Mouse (Mus musculus) heart, postnatal 0 days (tissue): ENCODE measurements around the gene Hmgcl. TPM values are rescaled to one million over a fixed set of nuclear protein-coding genes. Genes with fewer than 3 reads are reported as not detected.

Experiments used
- ATAC-seq: fragments of 200-750 bp; cut with Nextera tagmentation; 2 replicates; pipeline ENCODE4 v1.8.0; 2017; ENCODE audit warnings: low read depth, moderate number of reproducible peaks, moderate library complexity; ENCODE audit not compliant: insufficient read depth
- DNase-seq: peaks from one replicate; pipeline ENCODE4 v3.0.0-alpha.2; 2016; ENCODE audit warnings: low spot score
- H3K27ac ChIP-seq: fragments of 300-500 bp; sonication (generic); 2 replicates; pipeline ENCODE4 v1.5.1; 2014; ENCODE audit warnings: low read depth, mild to moderate bottlenecking
- H3K27me3 ChIP-seq: fragments of 300-500 bp; sonication (generic); 2 replicates; pipeline ENCODE4 v1.6.1; 2014; ENCODE audit warnings: low read length, mixed read lengths; ENCODE audit not compliant: control insufficient read depth, insufficient read depth
- H3K36me3 ChIP-seq: fragments of 300-500 bp; sonication (generic); replicated peaks from 2 replicates; pipeline ENCODE4 v1.6.1; 2014; ENCODE audit warnings: low read length, mixed read lengths; ENCODE audit not compliant: control insufficient read depth, insufficient read depth
- H3K4me1 ChIP-seq: fragments of 300-500 bp; sonication (generic); 2 replicates; pipeline ENCODE4 v1.6.1; 2014; ENCODE audit warnings: antibody characterized with exemption; ENCODE audit not compliant: control insufficient read depth, insufficient read depth
- H3K4me2 ChIP-seq: fragments of 300-500 bp; sonication (generic); 2 replicates; pipeline ENCODE4 v1.6.1; 2014; ENCODE audit warnings: low read depth, mild to moderate bottlenecking, low read length, moderate library complexity
- H3K4me3 ChIP-seq: fragments of 300-500 bp; sonication (generic); 2 replicates; pipeline ENCODE4 v1.5.1; 2014; ENCODE audit warnings: low read depth, low read length
- H3K9ac ChIP-seq: fragments of 300-500 bp; sonication (generic); replicated peaks from 2 replicates; pipeline ENCODE4 v1.6.1; 2014; ENCODE audit warnings: low read depth, low read length, mixed read lengths
- H3K9me3 ChIP-seq: fragments of 300-500 bp; sonication (generic); replicated peaks from 2 replicates; pipeline ENCODE4 v1.6.1; 2016; ENCODE audit warnings: low read length; ENCODE audit not compliant: control insufficient read depth
- CTCF ChIP-seq: IDR thresholded peaks from 2 replicates; pipeline ENCODE4 v1.5.1; 2016; ENCODE audit warnings: antibody characterized with exemption, control low read depth, low read depth
- EP300 ChIP-seq: IDR thresholded peaks from 2 replicates; pipeline ENCODE4 v1.6.1; 2016; ENCODE audit warnings: antibody characterized with exemption, low read depth
- WGBS: fragments of 180-500 bp; shearing (Covaris S2); extraction: QIAGEN DNeasy Blood & Tissue Kit; methylation state at CpG from one replicate; pipeline ENCODE4 v1.1.7; 2014; 5-methylcytosine and 5-hydroxymethylcytosine counted together
- polyA plus RNA-seq: library from polyadenylated mRNA; unstranded; fragments of >200 nt; fragmentation: Nextera tagmentation; extraction: Ambion mirVana; gene quantifications from 2 replicates; pipeline ENCODE4 v1.2.1, GENCODE M21; 2015
- total RNA-seq: library from RNA; depleted of rRNA; stranded (reverse); fragments of >200 nt; gene quantifications from 2 replicates; pipeline ENCODE4 v1.2.3, GENCODE M21; 2014; ENCODE audit warnings: low replicate concordance

Hmgcl gene
- total and polyA plus RNA-seq, 2 experiments from 2014 or later: 48.8 to 101 TPM

DNA sequence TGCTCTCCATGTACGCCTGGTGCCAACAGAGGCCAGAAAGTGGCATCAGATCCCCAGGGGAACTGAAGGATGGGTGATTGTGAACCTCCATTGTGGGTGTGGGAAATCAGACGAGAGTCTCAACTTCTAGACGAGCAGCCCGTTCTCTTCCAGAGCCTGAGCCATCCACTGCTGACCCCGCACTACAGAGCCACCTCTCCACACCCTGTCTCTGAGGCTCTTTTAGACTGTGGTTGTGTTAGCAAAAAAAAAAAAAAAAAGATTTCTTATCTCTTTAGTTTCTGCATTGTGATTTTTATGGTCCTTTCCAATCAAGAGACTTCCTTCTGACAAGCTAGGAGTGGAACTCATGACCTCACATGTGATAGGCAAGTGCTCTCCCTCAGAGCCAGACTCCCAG is 16.8 kb upstream of the Hmgcl start:
- peaks cover 38% of the 10 kb centered on the region for H3K36me3 ChIP-seq
- DNase-seq (no peak), ATAC-seq (no peak)
- WGBS: 88% methylated on average over 5 of the region's 5 CpGs
- no peak overlapping the region for H3K4me3 ChIP-seq
- H3K27ac ChIP-seq: no peak overlapping the region
- no peak for TF ChIP-seq EP300
- TF ChIP-seq CTCF: no peak
- no peak overlapping the region for H3K4me2 ChIP-seq
- H3K27me3 ChIP-seq: no peaks in the 10 kb centered on the region
- H3K4me1 ChIP-seq: 0 out of 2 replicates have a peak, but pooled peaks cover 4% of the 10 kb centered on the region
- no peak overlapping the region for H3K9ac ChIP-seq
- H3K9me3 ChIP-seq: no peaks in the 10 kb centered on the region

DNA sequence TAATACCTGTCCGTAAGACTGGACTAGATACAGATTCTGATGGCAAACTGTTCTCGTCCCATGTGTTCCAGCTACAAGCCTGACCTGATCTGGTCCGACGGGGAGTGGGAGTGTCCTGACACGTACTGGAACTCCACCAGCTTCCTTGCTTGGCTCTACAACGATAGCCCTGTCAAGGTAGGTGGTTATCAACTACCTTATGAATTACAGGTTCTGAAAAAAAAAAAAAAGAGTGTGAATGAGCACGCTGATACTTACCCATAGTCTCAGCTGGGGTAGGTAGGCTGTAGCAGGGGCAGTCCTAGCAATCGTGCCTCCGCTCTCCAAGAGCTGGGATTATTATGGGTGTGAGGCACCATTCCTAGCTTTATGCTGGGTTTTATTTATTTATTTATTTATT is 16.4 kb upstream of the Hmgcl start:
- no peaks in the 10 kb centered on the region for H3K27me3 ChIP-seq
- peaks cover 42% of the 10 kb centered on the region for H3K36me3 ChIP-seq
- no peak overlapping the region for H3K4me3 ChIP-seq
- 85% methylated on average over 9 of the region's 9 CpGs for WGBS
- no peak for TF ChIP-seq CTCF
- TF ChIP-seq EP300: no peak
- ATAC-seq (no peak), DNase-seq (no peak)
- H3K9me3 ChIP-seq: no peaks in the 10 kb centered on the region
- H3K4me1 ChIP-seq: 0 out of 2 replicates have a peak, but pooled peaks cover 4% of the 10 kb centered on the region
- H3K4me2 ChIP-seq: no peak overlapping the region
- no peak overlapping the region for H3K27ac ChIP-seq
- no peak overlapping the region for H3K9ac ChIP-seq

DNA sequence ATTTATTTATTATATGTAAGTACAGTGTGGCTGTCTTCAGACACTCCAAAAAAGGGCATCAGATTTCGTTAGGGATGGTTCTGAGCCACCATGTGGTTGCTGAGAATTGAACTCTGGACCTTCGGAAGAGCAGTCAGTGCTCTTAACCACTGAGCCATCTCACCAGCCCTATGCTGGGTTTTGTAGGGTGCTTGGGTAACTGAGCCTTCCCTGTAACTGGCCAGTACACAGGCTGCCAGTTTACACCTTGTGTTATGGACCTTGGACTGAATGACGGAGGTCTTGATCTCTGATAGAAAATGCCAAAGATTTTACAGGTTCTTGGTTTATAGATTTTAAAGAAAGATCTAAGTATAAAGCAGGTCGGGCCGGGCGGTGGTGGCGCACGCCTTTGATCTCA is 16.0 kb upstream of the Hmgcl start:
- no peak overlapping the region for H3K4me3 ChIP-seq
- no peak overlapping the region for H3K27ac ChIP-seq
- H3K4me1 ChIP-seq: 0 out of 2 replicates have a peak, but pooled peaks cover under 1% of the 10 kb centered on the region
- H3K27me3 ChIP-seq: no peaks in the 10 kb centered on the region
- H3K9ac ChIP-seq: no peak overlapping the region
- H3K4me2 ChIP-seq: no peak overlapping the region
- no peak for DNase-seq
- peaks cover 42% of the 10 kb centered on the region for H3K36me3 ChIP-seq
- TF ChIP-seq EP300: no peak
- TF ChIP-seq CTCF: no peak
- 95% methylated on average over 8 of the region's 8 CpGs for WGBS
- ATAC-seq: no peak
- no peaks in the 10 kb centered on the region for H3K9me3 ChIP-seq

DNA sequence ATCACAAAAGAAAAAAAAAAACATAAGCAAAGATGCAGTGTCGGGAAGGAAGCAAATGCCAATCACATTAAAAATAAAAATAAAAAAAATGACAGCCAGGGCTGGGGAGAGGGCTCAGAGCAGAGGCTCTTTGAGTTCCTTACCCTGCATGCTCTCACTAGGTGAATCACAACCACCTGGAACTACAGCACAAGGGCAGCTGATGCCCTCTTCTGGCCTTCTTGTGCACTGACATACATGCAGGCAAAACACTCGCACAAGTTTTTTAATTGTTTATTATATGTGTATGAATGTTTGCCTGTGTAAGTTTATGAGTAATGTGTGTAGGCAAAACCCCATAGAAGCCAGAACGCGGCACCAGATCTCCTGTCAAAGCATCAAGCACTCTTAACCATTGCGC is 14.4 kb upstream of the Hmgcl start:
- Histone ChIP-seq H3K36me3 (peaks cover 32% of the 10 kb centered on the region), H3K9me3 (no peaks in the 10 kb centered on the region), H3K4me3 (no peak overlapping the region), H3K4me2 (no peak overlapping the region), H3K27ac (no peak overlapping the region), H3K27me3 (no peaks in the 10 kb centered on the region), H3K9ac (no peak overlapping the region), H3K4me1 (no peaks in the 10 kb centered on the region)
- 67% methylated on average over 5 of the region's 5 CpGs for WGBS
- no peak for TF ChIP-seq EP300
- TF ChIP-seq CTCF: peak; percentile 71
- ATAC-seq (no peak), DNase-seq (peak; percentile 32)

DNA sequence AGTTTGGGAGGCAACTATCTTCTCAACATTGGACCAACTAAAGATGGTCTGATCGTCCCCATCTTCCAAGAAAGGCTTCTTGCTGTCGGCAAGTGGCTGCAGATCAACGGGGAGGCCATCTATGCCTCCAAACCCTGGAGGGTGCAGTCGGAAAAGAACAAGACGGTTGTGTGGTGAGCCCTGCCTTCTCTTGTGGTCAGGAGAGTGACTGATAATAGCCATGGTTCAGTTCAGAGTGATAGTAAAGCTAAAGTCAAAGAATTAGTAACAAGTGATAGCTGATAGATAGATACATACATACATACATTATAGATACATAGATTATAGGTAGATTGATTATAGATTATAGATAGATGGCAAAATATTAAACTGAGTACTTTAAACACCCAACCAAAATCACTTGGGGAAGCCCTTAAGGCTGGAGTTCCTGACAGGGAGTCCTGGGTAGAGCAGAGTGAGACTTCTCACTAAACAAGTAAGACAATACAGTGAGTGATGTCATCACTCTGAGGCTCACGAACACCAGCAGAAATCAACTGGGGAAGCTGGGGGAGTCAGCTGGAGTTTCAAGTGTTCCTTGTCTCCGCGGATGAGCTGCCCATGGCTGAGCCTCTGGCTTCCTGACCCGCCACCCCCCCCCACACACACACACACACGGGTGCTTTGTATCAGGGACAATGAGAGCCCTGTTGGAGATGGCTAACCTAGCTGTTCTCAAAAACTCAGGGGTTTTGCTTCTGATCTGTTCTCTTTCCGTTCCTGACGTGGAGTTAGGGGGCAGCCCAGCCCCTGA is 11.3 kb upstream of the Hmgcl start:
- peak overlapping the region; percentile 80 for H3K27ac ChIP-seq

DNA sequence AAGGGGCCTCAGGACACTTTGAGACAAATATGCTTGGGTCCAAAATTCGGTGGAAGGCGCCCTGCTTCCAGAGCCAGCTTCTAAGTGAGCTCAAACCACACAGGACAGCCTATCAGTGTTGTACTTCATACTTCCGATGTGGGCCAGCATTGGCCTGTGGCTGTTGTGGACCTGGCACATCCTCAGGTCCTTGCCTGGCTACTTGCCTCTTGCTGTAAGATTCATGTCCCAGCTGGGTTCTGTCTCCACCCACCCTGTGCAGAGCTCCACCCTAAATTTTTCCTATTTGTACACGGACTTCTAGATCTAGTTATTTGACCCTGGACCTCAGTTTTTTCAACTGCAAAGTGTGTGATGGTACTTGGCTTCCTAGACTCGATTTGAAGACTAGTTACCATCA is 10.7 kb upstream of the Hmgcl start:
- Histone ChIP-seq H3K9me3 (no peaks in the 10 kb centered on the region), H3K4me3 (no peak overlapping the region), H3K4me2 (no peak overlapping the region), H3K4me1 (no peaks in the 10 kb centered on the region), H3K27ac (peak overlapping the region; percentile 80), H3K36me3 (peaks cover 39% of the 10 kb centered on the region), H3K27me3 (no peaks in the 10 kb centered on the region), H3K9ac (no peak overlapping the region)
- TF ChIP-seq EP300: no peak
- TF ChIP-seq CTCF: no peak
- ATAC-seq (peak; percentile 47; the same call in 1 of the 2 replicates), DNase-seq (no peak)
- WGBS: 51% methylated on average over 5 of the region's 5 CpGs

More for the DNA sequence above, 11.3 kb upstream of the Hmgcl start:
- TF ChIP-seq EP300 (no peak), CTCF (no peak)
- no peak overlapping the region for H3K4me2 ChIP-seq
- H3K9ac ChIP-seq: no peak overlapping the region
- 52% methylated on average over 12 of the region's 12 CpGs for WGBS
- no peaks in the 10 kb centered on the region for H3K9me3 ChIP-seq
- no peak for DNase-seq
- peak; percentile 62 for ATAC-seq
- no peaks in the 10 kb centered on the region for H3K27me3 ChIP-seq
- no peaks in the 10 kb centered on the region for H3K4me1 ChIP-seq
- H3K4me3 ChIP-seq: no peak overlapping the region
- peaks cover 44% of the 10 kb centered on the region for H3K36me3 ChIP-seq
